Mouse (Mus musculus) C2C12 (cell line): ENCODE measurements around the gene Pgm1.

Source experiments
- CTCF ChIP-seq: IDR thresholded peaks from one replicate; pipeline ENCODE4 v1.5.1; 2011; ENCODE audit not compliant: control insufficient read depth, insufficient read depth, insufficient read length
- MAX ChIP-seq: IDR thresholded peaks from one replicate; pipeline ENCODE4 v1.6.1; 2011; ENCODE audit warnings: mild to moderate bottlenecking, control low read depth

- no peak for TF ChIP-seq CTCF
- no peak for TF ChIP-seq MAX
Observed at GRCm38 (mm10) chr4:100010916-100011315, 81.7 kb downstream of the Pgm1 start.
